Mouse (Mus musculus): ENCODE data around the gene Bard1.
A peak's percentile ranks its signal among the peaks of the same experiment; 100 is the strongest.

Bard1 gene

DNA sequence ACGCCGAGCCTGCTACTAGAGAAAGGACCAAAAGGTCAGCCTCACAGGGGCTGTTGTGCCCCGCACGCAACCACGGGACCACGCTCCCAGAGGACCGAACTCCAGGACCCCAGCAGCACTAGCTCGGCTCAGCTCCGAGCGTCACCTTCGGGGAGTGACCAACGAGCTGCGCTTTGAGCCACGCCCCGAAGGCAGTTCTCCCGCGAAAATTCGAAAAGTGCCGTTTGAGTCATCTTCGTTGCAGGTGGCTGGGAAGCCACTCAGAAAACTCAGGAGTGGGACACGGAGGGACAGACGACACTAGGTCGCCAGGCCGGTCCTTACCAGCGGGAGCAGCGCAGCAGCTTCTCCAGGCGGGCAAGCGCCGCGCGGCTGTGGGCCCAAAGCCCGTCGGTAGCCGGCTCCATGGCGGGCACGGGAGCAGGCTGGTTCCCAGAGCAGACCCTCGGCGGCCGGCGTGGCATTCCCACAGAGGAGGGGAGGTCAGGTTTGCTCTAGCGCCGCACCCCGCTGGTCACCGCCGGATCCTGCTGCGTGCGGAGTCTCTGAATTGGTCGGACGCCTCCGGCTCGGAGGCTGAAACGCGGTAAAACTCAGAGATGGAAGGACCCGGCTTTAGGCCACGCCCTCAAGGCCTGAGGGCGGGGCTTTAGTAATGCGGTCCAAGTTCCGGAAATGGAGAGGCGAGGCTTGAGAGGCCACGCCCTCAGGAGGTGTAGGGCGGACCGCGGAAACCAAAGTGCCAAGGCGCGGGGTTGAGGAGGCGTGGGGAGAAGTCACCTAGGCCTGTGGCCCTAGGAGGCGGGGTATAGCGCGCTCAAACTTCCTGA, at the start of gene Bard1:
Gene Bard1 (minus strand): TSS at position 803 of the 830 bp plus-strand sequence.
- peak; percentile 70 for DNase-seq (ENCODE audit: extremely low read depth, low read depth)

DNA sequence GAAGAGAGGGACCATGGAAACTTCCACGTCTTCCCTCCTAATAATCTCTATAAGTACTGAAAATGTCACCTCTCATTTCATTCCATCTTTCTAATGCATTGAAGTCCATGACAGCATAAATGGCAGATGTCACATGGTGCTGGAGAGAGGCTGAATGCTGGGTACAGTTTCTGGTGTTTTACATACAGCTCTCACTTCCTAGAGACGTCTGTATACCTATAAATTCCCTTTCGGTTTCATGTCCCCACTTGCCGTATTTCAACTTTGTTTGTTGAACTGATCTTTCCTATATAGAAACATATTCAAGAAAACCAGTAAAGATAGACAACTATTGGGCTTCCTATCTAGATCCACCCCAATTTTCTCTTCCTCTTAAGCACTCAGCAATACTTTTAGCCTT, 24.2 kb upstream of the Bard1 start:
- no peak for DNase-seq (ENCODE audit: extremely low read depth, low read depth)

DNA sequence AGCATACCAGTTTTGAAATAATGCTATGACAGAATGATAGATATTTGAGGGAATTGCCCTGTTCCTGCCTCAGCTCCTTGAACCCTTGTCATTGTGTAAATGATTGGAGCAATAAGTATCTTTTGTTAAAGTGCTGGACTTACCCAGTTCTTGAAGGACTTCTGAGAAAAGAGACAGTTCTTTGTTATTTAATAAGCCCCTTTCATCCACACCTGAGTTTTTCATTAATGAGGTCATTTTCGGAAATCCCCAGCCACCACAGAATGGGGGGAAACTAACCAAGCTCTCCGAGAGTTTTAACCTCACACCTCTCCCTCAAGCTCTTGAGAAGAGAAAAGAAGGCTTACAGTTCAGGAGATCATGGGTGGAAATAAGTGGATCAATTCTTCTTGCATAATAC, 15.6 kb upstream of the Bard1 start:
- DNase-seq (ENCODE audit: extremely low read depth, low read depth): no peak

DNA sequence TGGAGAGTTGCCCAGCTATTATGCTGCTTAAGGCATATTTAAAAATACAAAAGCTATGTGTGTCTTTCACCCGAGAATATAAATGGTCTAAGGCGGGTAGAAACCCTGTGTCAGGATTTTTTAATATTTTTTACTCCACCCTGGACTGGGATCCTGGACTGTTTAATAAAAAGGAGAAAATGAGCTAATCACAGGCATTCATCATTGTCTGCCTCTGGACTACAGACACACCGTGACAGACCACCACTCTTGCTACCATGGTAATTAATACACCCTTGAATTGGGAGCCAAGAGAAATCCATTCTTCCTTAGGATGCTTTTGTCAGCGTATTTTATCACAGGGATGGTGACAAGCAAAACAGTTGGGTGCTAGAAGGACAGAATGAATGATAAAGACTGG, 14.3 kb upstream of the Bard1 start:
- no peak for DNase-seq (ENCODE audit: extremely low read depth, low read depth)

DNA sequence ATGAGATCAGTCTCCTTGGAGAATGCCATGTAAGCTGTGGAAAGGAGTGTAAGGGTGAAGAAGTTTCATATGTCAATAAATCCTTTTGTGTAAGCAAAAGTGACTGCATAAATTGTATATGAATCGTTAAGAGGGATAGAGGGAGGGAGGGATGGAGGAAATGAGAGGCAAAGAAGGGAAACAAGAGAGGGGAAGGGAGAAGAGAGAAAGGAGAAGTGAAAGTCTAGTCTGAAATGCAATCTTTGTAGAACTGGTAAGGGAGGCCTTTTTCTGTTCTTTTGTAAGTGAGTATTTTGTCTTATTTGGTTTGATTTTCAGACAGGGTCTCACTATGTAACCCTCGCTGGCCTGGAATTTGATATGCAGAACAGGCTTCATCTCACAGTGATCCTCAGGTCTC, 12.8 kb upstream of the Bard1 start:
- no peak for DNase-seq (ENCODE audit: extremely low read depth, low read depth)

DNA sequence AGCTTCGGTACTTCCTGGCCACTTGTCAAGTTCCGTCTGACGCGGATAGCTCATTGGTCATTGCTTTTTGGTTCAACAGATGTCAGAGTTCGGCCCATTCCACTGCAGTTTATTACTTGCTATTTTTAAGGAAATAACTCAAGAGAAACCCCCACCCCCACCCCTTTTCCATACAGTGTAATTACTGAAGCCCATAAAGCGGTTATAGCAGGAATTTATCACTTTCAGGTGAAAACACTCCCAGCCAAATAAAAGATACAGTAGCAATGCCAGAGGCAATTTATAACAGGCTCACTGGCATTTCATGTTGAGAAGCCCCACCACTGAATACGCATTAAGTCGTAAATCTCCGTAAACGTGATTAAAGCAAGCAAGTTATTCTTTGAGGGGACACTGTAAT, 6.9 kb upstream of the Bard1 start:
- DNase-seq (ENCODE audit: extremely low read depth, low read depth): no peak

DNA sequence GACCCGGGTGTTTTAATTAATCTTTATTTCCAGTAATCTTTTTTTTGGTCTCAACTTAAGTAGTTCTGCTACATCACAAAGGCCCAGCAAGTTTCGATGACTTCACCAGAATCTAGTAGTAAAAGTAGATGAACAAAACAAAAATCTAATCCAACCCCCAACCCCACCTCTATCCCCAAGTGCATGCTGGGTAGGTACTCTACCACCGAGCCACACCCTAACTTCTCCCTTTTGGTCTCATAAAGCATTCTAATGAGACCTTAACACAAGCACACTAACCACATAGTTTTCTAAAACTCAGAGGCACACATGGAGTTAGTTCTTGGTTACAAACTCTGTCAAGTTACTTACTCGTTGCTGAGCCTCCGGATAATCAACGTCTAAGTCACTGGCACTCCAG, 3.2 kb upstream of the Bard1 start:
- DNase-seq (ENCODE audit: extremely low read depth, low read depth): peak; percentile 63

DNA sequence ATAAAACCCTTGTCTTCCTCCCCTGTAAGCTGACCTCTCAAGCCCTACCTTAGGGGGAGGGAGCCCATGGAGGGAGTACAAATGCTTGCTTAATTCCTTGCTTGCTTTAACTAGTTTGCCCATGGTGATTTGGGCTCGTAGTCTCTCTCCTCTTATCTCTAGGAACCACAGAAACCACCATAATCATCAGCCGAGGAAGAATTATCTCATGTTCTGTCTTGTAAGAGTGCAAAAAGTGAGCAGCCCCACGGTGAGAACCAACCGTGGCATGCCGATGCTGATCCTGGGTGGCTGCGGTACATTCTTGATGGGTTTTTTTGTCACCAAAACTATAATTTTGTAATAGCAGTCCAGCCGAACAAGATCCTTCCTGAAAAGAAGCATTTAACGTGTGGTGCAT, 2.8 kb upstream of the Bard1 start:
- peak; percentile 57 for DNase-seq (ENCODE audit: extremely low read depth, low read depth)

DNA sequence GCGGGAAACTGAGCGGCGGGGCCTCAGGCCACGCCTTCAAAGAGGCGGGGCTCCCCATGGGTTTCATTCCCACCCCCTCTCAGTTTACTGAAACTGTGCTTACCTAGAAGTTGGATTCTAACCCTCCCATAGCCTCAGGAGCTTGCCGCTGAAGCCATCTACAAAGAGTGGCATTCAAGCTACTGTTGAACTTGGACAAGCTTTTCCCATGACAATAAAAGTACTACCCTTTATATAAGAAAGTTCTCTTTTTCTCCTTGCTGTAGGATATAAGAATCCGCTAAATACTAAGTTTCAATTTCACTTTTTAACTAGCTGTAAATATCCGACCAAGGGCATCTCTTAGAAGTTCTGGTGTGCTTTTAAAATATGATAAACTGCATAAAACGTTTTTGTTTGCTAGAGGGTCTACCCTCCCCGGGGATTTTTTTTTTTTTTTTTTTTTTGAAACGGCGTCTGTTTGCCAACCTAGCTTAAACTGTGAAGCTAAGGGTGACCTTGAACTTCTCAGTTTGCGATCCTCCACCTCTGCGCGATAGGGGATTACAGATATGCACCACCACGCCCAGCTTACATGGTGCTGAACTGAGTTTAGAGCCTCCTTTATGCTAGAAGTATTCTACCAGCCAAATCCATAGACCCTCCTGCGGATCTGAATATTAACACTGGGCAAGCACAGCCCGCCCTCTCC, 373 bp upstream of the Bard1 start:
- peak; percentile 93 for DNase-seq (ENCODE audit: extremely low read depth, low read depth)

DNA sequence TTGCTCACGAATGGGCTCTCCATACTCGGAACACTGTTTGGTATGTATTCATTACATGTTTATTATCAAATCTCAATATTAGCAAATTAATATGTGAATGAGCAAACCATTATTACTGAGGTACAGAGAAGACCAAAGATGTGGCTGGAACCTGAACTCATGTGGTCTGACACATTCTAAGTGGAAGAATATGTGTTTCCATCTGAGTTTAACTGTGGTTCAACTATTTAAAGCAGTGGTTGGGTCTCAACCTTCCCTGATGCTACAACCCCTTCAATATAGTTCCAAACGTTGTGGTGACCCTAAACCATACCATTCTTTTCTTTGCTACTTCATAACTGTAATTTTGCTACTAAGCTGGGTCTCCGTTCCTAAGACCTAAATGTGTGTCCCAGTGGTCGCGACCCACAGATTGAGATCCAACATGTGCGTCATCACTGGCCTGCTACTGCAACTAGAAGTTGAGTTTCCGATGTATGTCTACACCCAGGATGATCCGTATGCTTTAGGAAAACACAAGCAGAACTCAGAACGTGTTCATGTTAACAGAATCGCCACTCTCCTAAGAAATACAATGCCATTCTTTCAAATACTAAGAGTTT, 1.5 kb downstream of the Bard1 start:
- DNase-seq (ENCODE audit: extremely low read depth, low read depth): peak; percentile 52

DNA sequence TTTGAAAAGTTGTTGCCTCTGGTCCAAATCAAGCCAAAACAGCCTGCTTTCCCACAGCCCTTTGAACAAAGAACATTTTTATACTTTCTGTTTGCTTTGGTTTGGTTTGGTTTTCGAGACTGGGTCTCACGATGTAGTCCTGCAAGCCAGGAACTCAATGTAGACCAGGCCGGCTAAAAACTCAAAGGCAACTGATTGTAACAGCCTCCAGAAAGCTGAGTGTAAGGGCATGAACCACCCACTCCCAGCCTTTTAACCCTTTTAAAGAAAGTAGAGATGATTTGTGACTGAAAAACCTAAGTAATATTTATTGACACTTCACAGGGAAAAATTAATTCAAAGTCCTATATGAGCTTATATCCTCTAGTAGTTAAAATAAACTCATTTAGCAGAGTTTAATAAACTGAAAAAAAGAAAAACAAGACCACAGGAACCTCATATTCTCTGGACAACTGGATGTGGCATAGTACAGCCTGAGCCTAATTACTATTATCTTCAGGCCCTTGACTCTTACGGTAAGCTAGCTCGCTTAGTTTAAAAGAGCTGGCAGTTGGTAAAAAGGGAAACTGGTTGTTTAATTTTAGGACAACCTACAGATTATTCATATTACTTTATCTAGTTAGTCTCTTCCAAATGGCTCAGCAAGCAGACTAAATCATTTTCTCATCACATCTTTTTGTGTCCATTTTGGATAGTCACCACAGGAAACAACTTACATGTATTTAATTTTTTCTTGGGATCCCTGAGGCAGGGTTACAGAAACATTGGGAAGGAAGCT, 2.2 kb downstream of the Bard1 start:
- DNase-seq (ENCODE audit: extremely low read depth, low read depth): peak; percentile 40

DNA sequence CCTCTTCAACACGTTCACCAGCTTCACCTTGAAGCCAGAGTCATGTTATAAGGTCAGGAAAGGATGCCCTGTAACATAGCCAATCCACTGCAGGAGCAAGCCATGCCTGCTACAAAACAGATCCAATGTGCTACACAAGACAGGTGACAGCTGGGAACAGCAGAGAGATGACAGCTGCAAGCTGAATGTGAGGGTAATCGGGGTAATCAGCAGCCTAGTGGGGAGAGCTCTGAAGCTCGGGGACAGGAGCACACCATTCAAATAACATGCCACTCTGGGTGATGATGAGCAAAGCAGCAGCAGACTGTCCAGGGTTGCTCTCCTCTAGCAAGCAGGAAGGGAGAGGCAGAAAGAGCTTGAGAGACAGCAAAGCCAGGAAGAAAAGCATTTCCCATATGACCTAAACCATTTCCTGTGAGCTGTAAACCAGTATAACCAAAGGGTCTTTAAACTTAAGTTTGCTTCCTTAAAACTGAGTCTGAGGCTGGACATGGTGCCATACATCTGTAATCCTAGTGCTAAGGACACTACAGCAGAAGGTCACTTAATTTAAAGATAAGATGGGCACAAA, 2.9 kb downstream of the Bard1 start:
- DNase-seq (ENCODE audit: extremely low read depth, low read depth): no peak

DNA sequence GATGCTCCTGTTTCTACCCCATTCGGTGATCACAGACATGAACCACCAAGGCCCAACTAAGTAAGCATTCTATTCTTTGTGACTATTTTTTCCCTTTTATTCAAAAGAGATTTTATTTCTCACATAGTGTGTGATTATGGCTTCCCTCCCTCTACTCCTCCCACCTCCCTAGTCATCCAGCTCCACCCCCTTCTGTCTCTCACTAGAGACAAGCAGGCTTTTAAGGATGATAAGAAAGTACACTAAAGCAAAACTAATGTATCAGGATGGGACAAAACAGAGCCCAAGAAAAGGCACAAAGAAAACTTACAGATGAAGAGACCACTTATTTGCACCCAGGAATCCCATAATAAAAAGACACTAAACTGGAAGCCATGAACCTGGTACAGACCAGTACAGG, 6.9 kb downstream of the Bard1 start:
- no peak for DNase-seq (ENCODE audit: extremely low read depth, low read depth)

DNA sequence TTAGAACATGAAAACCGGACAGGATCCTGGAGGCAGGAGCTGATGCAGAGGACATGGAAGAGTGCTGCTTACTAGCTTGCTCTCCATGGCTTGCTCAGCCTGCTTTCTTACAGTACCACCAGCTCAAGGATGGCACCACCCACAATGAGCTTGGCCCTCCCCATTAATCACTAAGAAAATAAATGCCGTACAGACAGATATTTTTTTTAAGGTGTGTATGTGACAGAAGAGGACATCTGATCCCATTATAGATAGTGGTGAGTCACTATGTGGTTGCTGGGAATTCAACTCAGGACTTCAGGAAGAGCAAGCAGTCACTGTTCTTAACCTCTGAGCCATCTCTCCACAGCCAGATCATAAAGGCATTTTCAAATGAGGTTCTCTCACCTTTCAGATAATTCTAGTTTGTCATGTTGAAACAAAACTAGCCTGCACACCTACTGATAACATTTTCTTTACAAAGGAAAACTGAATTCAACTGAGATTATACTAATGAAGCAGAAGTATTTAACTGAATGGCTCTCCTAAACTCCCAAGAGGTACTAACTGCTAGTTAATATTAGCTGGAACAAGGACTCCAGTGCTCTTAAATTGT, 7.6 kb downstream of the Bard1 start:
- no peak for DNase-seq (ENCODE audit: extremely low read depth, low read depth)

DNA sequence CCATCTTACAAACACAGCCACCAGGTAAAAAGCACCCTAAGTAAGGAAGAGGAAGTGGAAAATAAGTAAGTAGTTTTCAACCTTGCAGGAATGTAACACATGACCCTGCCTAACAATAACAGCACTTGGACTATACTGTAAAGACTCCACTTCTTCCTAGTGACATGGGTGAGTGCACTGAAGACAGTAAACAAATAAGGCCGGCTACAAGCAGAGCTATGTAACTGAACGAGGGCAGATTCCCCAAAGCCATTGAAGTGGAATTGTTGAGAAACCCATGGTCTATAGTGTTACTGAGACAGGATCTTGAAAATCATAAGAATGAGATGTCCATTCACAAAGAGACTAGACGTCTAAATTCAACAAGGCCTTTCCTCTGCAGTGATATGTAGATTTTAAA, 27.3 kb downstream of the Bard1 start:
- DNase-seq (ENCODE audit: extremely low read depth, low read depth): no peak

DNA sequence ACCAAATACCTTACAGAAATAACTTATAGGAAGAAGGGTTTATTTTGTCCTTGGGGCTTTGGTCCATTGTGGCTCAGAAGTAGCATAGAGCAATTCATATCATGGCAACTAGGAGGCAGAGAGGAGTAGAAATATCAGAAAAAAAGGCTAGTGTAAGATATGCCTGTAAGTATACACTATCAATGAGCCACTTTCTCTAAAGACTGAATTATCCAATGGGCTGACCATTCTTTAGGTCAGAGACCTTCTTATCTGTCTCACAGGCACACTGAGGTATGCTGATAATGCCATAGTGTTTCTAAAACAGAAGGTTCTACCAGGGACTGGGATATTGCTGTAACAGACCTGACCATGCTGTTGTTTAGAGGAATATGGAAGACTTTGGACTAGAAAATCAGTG, 32.2 kb downstream of the Bard1 start:
- no peak for DNase-seq (ENCODE audit: extremely low read depth, low read depth)

DNA sequence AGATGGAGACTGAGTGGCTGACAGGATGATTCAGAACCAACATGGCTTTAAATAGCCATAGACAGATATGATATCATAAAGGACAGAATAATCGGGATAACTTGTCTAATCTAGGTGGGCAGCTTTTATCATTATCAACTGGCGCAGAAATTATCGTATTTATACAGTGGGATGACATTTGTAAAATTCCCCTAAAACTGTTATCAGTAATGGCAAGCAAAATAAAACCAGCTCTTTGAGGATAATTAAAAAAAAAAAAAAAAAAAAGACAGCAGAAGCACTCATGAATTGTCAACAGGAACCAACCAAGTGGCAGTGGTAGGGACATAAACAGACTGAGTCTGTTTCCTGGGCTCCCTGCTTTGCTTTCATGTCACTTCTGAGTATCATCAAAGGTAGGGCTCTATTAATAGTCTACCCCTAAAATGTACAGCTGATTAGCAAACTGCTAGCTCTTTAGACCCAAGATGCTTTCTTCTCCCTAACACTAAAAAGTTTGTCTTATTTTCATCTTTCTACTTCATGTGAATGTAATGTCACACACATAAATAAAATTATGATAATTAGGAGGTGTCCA, 34.1 kb downstream of the Bard1 start:
- peak; percentile 17 for DNase-seq (ENCODE audit: extremely low read depth, low read depth)

DNA sequence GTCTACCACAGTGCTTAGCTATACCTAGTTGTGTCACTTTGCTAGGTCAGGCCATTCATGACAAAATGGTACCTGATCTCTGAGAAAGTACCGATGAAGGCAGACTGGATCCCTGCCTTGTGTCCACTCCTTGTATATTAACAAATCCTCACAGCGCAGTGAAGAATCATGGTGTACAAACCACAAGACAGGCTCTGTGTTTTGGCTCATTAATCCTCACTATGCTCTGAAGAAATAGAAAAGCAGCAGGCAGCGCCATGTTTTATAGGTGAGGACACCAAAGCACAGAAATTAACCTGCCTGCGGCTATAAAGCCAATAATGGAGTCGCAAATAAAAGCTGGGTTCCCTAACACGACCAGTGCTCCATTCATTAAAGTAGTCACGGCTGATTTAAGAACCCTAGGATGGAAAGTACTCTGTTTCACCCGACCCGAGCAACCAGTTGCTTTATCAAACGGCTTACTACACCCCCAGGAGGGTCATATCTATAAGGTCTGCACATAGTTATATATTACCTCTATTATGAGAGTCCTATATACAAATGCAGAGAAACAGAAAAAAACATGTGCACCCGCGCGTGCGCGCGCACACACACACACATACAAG, 39.0 kb downstream of the Bard1 start:
- DNase-seq (ENCODE audit: extremely low read depth, low read depth): no peak

DNA sequence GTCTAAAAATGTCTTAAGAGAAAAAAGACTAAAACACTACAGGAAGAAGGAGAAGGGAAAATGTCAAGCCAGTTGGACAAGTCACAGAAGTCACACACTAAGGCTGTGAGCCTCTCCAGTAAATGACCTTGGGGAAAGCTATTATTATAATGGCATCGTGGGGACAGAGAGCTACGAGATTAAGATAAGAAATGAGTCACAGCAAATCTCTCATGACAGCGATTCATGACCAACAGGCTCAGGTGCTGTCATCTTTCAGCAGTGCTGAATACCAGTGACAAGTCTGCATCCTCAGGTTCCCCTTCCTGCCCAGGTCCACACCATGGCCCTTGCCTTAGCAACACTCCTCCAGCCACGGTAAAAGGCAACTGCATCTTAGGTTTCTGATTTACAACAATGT, 46.8 kb downstream of the Bard1 start:
- no peak for DNase-seq (ENCODE audit: extremely low read depth, low read depth)

DNA sequence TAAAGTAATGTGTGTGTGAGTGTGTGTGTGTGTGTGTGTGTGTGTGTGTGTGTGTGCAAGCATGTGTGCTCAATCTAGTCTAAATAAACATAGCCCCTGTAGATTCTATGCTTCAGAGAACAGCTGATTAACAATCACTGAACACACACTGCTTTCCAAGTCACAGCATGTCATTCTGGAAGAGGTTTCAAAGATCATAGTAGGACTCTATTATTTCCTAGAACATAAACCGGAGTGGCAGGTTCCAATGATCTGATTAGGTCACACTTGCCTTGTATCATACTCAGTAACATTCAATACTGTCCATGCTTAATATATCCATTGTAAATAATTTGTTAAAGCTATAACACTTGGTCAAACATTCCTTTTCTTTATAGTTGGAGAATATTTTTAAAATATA, 47.5 kb downstream of the Bard1 start:
- no peak for DNase-seq (ENCODE audit: extremely low read depth, low read depth)

Data from MEL-GATA-1-ER (cell line).